Mouse (Mus musculus): Measurements from ENCODE around the gene Olfr205. TPM values are rescaled to one million over a fixed set of nuclear protein-coding genes. Genes with fewer than 3 reads are reported as not detected.

Gene Olfr205
- polyA plus RNA-seq (2012; rRNA removed): not detected in 2 replicates

GRCm38 (mm10) chr16:59331038-59331437, at the start of gene Olfr205:
Gene Olfr205, minus strand, starts transcription at chr16:59331138.

GRCm38 (mm10) chr16:59363893-59364292, 33.0 kb upstream of the Olfr205 start, which contains the start of gene Olfr209:
Gene Olfr209, minus strand, starts transcription at chr16:59363993.

GRCm38 (mm10) chr16:59349146-59349545, 18.2 kb upstream of the Olfr205 start, which contains the start of gene Olfr206:
Gene Olfr206, minus strand, starts transcription at chr16:59349246.

GRCm38 (mm10) chr16:59318148-59318547, 12.8 kb downstream of the Olfr205 start, which contains the start of gene Olfr204:
Gene Olfr204, minus strand, starts transcription at chr16:59318248.

GRCm38 (mm10) chr16:59298581-59298980, 32.4 kb downstream of the Olfr205 start, which contains the start of gene Olfr203:
Gene Olfr203, plus strand, starts transcription at chr16:59298881.

GRCm38 (mm10) chr16:59286693-59287092, 44.2 kb downstream of the Olfr205 start, which contains the start of gene Olfr202:
Gene Olfr202, minus strand, starts transcription at chr16:59286793.

Other genes with a start within 250 kb of the Olfr205 start
- not detected in 2 replicates for gene Olfr191, start 241.3 kb downstream of the Olfr205 start, polyA plus RNA-seq (2012; rRNA removed)
- not detected in 2 replicates for gene Olfr193, start 219.3 kb downstream of the Olfr205 start, polyA plus RNA-seq (2012; rRNA removed)
- not detected in 2 replicates for gene Olfr194, start 210.1 kb downstream of the Olfr205 start, polyA plus RNA-seq (2012; rRNA removed)
- gene Olfr195, start 184.1 kb downstream of the Olfr205 start, polyA plus RNA-seq (2012; rRNA removed): not detected in 2 replicates
- not detected in 2 replicates for gene Olfr196, start 160.7 kb downstream of the Olfr205 start, polyA plus RNA-seq (2012; rRNA removed)
- gene Olfr198, start 127.6 kb downstream of the Olfr205 start, polyA plus RNA-seq (2012; rRNA removed): not detected in 2 replicates
- not detected in 2 replicates for gene Olfr199, start 111.4 kb downstream of the Olfr205 start, polyA plus RNA-seq (2012; rRNA removed)
- 0.07 and 0.08 TPM in 2 replicates for gene Olfr201, start 58.5 kb downstream of the Olfr205 start, polyA plus RNA-seq (2012; rRNA removed)
- not detected in 2 replicates for gene Olfr202, start 44.3 kb downstream of the Olfr205 start, polyA plus RNA-seq (2012; rRNA removed)
- gene Olfr203, start 32.3 kb downstream of the Olfr205 start, polyA plus RNA-seq (2012; rRNA removed): not detected in 2 replicates
- not detected in 2 replicates for gene Olfr204, start 12.9 kb downstream of the Olfr205 start, polyA plus RNA-seq (2012; rRNA removed)
- gene Olfr206, start 18.1 kb upstream of the Olfr205 start, polyA plus RNA-seq (2012; rRNA removed): not detected in 2 replicates
- not detected in 2 replicates for gene Olfr209, start 32.9 kb upstream of the Olfr205 start, polyA plus RNA-seq (2012; rRNA removed)
- gene Gabrr3, start 76.2 kb upstream of the Olfr205 start, polyA plus RNA-seq (2012; rRNA removed): not detected in 2 replicates
- 7.5 and 8.5 TPM in 2 replicates for gene Riox2, start 140.6 kb upstream of the Olfr205 start, polyA plus RNA-seq (2012; rRNA removed)

Measured in liver, embryonic 14 days (tissue).